Mouse (Mus musculus) gastrocnemius, adult 2 months (tissue): ENCODE results near the gene Ly6g6d. TPM values are rescaled to one million over a fixed set of nuclear protein-coding genes. Genes with fewer than 3 reads are reported as not detected.

Source experiments
- DNase-seq: peaks from one replicate; pipeline ENCODE4 v3.0.0; 2022
- H3K27ac ChIP-seq: fragments of 200-600 bp; 2 replicates; pipeline ENCODE4 v1.8.1; 2022; ENCODE audit warnings: mild to moderate bottlenecking
- H3K4me3 ChIP-seq: fragments of 200-600 bp; 2 replicates; pipeline ENCODE4 v1.8.1; 2022; ENCODE audit warnings: mild to moderate bottlenecking, moderate library complexity
- CTCF ChIP-seq: fragments of 200-600 bp; IDR thresholded peaks from 2 replicates; pipeline ENCODE4 v1.8.1; 2022; ENCODE audit warnings: antibody characterized with exemption, mild to moderate bottlenecking, moderate library complexity
- intact Hi-C: fragments of 180-260 bp; cut with DNase I; formaldehyde crosslinking; loops from one replicate; pipeline ENCODE4 v1.15.1; 2025
- total RNA-seq, 2 experiments: library from RNA; stranded (reverse); gene quantifications; 2 replicates each; pipeline ENCODE4 v1.2.3; 2021

Gene Ly6g6d
- total RNA-seq, 2 experiments from 2014 or later: 0.50 to 1.9 TPM

DNA sequence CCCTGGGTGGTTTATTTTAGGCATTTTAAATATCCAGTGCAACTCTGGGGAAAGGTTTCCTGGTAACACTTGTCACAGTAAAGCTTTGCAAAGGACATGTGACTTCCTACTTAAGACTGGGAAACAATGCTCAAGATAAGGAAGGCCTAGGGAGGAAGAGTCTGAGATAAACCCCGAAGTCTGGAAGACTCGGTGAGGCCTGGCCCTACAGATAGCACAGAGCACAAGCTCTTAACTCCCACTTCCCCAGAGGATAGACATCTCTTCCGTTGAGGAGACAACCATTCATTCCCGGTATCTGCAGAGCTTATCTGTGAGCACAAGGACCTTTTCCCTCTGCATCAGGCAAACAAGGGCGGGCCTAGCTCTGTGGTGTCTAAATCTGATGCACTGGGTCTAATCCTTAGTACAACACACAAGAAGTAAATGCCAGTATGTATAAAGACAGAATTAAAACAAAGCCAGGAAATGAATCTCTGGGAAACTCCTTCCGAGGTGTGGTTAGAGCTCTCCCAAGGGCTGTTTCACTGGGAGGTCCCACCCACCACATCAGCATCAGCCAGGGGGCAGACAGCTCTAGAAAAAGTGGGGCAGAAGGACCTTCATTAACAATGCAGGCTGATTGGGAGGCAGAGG is 55.9 kb downstream of the Ly6g6d start:
- Histone ChIP-seq H3K4me3 (peak overlapping the region; percentile 46), H3K27ac (peak overlapping the region; percentile 73)
- intact Hi-C loops: loop anchor here (2.0 to 10.0 kb wide), 4 partner anchors 37 to 213 kb away; partner anchors contain the start of genes Abhd16a, Atp6v1g2, Ddah2 and Ly6g6f
- peak; percentile 13; the same call in 1 of the 2 replicates for TF ChIP-seq CTCF
- peak; percentile 12 for DNase-seq

Other genes with a start within 250 kb of the Ly6g6d start
- 1 to 10 TPM; 7.3 to 7.7 TPM for gene Stk19, start 241.1 kb downstream of the Ly6g6d start, total RNA-seq
- gene Dxo, start 241.0 kb downstream of the Ly6g6d start, total RNA-seq: 10 to 100 TPM in 1 of 2 experiments, 1 to 10 TPM in 1; 10.0 to 11.4 TPM
- 10 to 100 TPM; 19.0 to 24.6 TPM for gene Skiv2l, start 227.9 kb downstream of the Ly6g6d start, total RNA-seq
- 10 to 100 TPM in 1 of 2 experiments, 1 to 10 TPM in 1; 9.4 to 10.8 TPM for gene Nelfe, start 227.7 kb downstream of the Ly6g6d start, total RNA-seq
- 1 to 10 TPM; 1.9 to 2.0 TPM for gene Cfb, start 215.5 kb downstream of the Ly6g6d start, total RNA-seq
- 1 to 10 TPM; 5.2 to 8.3 TPM for gene Zbtb12, start 198.6 kb downstream of the Ly6g6d start, total RNA-seq
- gene Gm20547, start 196.0 kb downstream of the Ly6g6d start, total RNA-seq: not detected
- gene C2, start 179.8 kb downstream of the Ly6g6d start, total RNA-seq: 1 to 10 TPM; 1.3 to 3.4 TPM
- gene Ehmt2, start 179.6 kb downstream of the Ly6g6d start, total RNA-seq: 10 to 100 TPM; 28.0 to 29.6 TPM
- not detected for gene Slc44a4, start 163.6 kb downstream of the Ly6g6d start, total RNA-seq
- 10 to 100 TPM; 10.5 to 12.0 TPM for gene Neu1, start 146.8 kb downstream of the Ly6g6d start, total RNA-seq
- gene Hspa1b, start 118.8 kb downstream of the Ly6g6d start, total RNA-seq: 10 to 100 TPM in 1 of 2 experiments, 1 to 10 TPM in 1; 3.9 to 13.0 TPM
- gene Gm20481, start 108.2 kb downstream of the Ly6g6d start, total RNA-seq: not detected
- gene Hspa1a, start 105.9 kb downstream of the Ly6g6d start, total RNA-seq: 10 to 100 TPM in 1 of 2 experiments, 1 to 10 TPM in 1; 6.8 to 14.1 TPM
- 10 to 100 TPM; 14.9 to 31.2 TPM for gene Hspa1l, start 105.4 kb downstream of the Ly6g6d start, total RNA-seq
- gene Lsm2, start 96.2 kb downstream of the Ly6g6d start, total RNA-seq: 10 to 100 TPM; 15.2 to 17.0 TPM
- 10 to 100 TPM; 31.0 to 35.2 TPM for gene Vars, start 77.1 kb downstream of the Ly6g6d start, total RNA-seq
- gene Vwa7, start 61.5 kb downstream of the Ly6g6d start, total RNA-seq: 10 to 100 TPM in 1 of 2 experiments, 1 to 10 TPM in 1; 7.8 to 14.4 TPM
- gene Sapcd1, start 50.0 kb downstream of the Ly6g6d start, total RNA-seq: not detected
- gene Msh5, start 31.3 kb downstream of the Ly6g6d start, total RNA-seq: not detected
- 10 to 100 TPM in 1 of 2 experiments, 1 to 10 TPM in 1; 7.2 to 11.3 TPM for gene Clic1, start 28.1 kb downstream of the Ly6g6d start, total RNA-seq
- 1 to 10 TPM; 6.9 to 9.3 TPM for gene Ddah2, start 19.0 kb downstream of the Ly6g6d start, total RNA-seq
- gene Ly6g6c, start 12.7 kb downstream of the Ly6g6d start, total RNA-seq: not detected
- not detected for gene Mpig6b, start 11.9 kb downstream of the Ly6g6d start, total RNA-seq
- not detected for gene Ly6g6e, start 1.2 kb downstream of the Ly6g6d start, total RNA-seq
- gene Ly6g6f, start 7.5 kb upstream of the Ly6g6d start, total RNA-seq: not detected
- 10 to 100 TPM; 74.2 to 99.7 TPM for gene Abhd16a, start 11.2 kb upstream of the Ly6g6d start, total RNA-seq
- not detected for gene Ly6g5c, start 30.2 kb upstream of the Ly6g6d start, total RNA-seq
- gene Ly6g5b, start 37.4 kb upstream of the Ly6g6d start, total RNA-seq: under 1 TPM in 1 of 2 experiments, not detected in 1; 0.36 TPM
- 1 to 10 TPM; 8.5 to 8.7 TPM for gene Gpank1, start 43.4 kb upstream of the Ly6g6d start, total RNA-seq
- gene Csnk2b, start 44.0 kb upstream of the Ly6g6d start, total RNA-seq: 100 to 1,000 TPM; 186 to 187 TPM
- gene D17H6S53E, start 48.3 kb upstream of the Ly6g6d start, total RNA-seq: 10 to 100 TPM; 13.6 to 24.6 TPM
- not detected for gene Apom, start 54.0 kb upstream of the Ly6g6d start, total RNA-seq
- 100 to 1,000 TPM; 233 to 244 TPM for gene Bag6, start 57.1 kb upstream of the Ly6g6d start, total RNA-seq
- gene Prrc2a, start 86.8 kb upstream of the Ly6g6d start, total RNA-seq: 100 to 1,000 TPM in 1 of 2 experiments, 10 to 100 TPM in 1; 98.7 to 120 TPM
- gene Aif1, start 98.0 kb upstream of the Ly6g6d start, total RNA-seq: under 1 TPM in 1 of 2 experiments, not detected in 1; 0.75 TPM
- 1 to 10 TPM in 1 of 2 experiments, under 1 TPM in 1; 0.67 to 1.2 TPM for gene Lst1, start 110.4 kb upstream of the Ly6g6d start, total RNA-seq
- not detected for gene Ltb, start 116.4 kb upstream of the Ly6g6d start, total RNA-seq
- not detected for gene Tnf, start 123.9 kb upstream of the Ly6g6d start, total RNA-seq
- gene Lta, start 127.3 kb upstream of the Ly6g6d start, total RNA-seq: under 1 TPM in 1 of 2 experiments, not detected in 1; 0.41 TPM
- gene Gm16181, start 142.8 kb upstream of the Ly6g6d start, total RNA-seq: not detected
- 1 to 10 TPM; 1.9 to 2.0 TPM for gene Atp6v1g2, start 155.6 kb upstream of the Ly6g6d start, total RNA-seq
- 1 to 10 TPM; 7.0 to 7.8 TPM for gene Nfkbil1, start 157.7 kb upstream of the Ly6g6d start, total RNA-seq
- gene Ddx39b, start 163.7 kb upstream of the Ly6g6d start, total RNA-seq: 10 to 100 TPM; 83.8 to 94.7 TPM
- gene H2-D1, start 184.7 kb upstream of the Ly6g6d start, total RNA-seq: 10 to 100 TPM; 30.4 to 38.5 TPM
- under 1 TPM; 0.25 to 0.36 TPM for gene H2-Q1, start 242.3 kb upstream of the Ly6g6d start, total RNA-seq